Mouse (Mus musculus) heart, postnatal 4 days (tissue): ENCODE results near the gene Tpm1. TPM values are rescaled to one million over a fixed set of nuclear protein-coding genes. Genes with fewer than 3 reads are reported as not detected.
A peak's percentile ranks its signal among the peaks of the same experiment; 100 is the strongest.

Experiments used
- DNase-seq: peaks from one replicate; pipeline ENCODE4 v3.0.0; 2021
- total RNA-seq, 2 experiments: library from RNA; stranded (reverse); gene quantifications; 2 replicates each; pipeline ENCODE4 v1.2.3; 2021

Gene Tpm1
- total RNA-seq, 2 experiments from 2014 or later: 7,269 to 8,107 TPM

- no peak for DNase-seq
Observed at GRCm38 (mm10) chr9:66985377-66985776, 63.8 kb downstream of the Tpm1 start.

GRCm38 (mm10) chr9:66982085-66982484 is 67.1 kb downstream of the Tpm1 start:
- DNase-seq: no peak

- peak; percentile 84 for DNase-seq
Observed at GRCm38 (mm10) chr9:66980458-66980857, 68.7 kb downstream of the Tpm1 start.

GRCm38 (mm10) chr9:66978468-66978867 is 70.7 kb downstream of the Tpm1 start:
- no peak for DNase-seq

- no peak for DNase-seq
Observed at GRCm38 (mm10) chr9:66977982-66978381, 71.2 kb downstream of the Tpm1 start.

GRCm38 (mm10) chr9:66977121-66977520 is 72.1 kb downstream of the Tpm1 start:
- DNase-seq: no peak

- peak; percentile 96 for DNase-seq
Observed at GRCm38 (mm10) chr9:66975239-66975645, 74.0 kb downstream of the Tpm1 start, which contains the start of gene Lactb. Gene Lactb, minus strand, starts transcription at chr9:66975484.

- peak; percentile 86 for DNase-seq
Observed at GRCm38 (mm10) chr9:66974721-66975225, 74.4 kb downstream of the Tpm1 start.

Other genes starting within 250 kb of the Tpm1 start
- gene Aph1c, start 214.7 kb downstream of the Tpm1 start, total RNA-seq: 1 to 10 TPM; 1.2 to 1.8 TPM
- gene Rab8b, start 129.7 kb downstream of the Tpm1 start, total RNA-seq: 10 to 100 TPM; 17.8 to 18.5 TPM
- gene Rps27l, start 103.3 kb downstream of the Tpm1 start, total RNA-seq: 100 to 1,000 TPM; 253 to 256 TPM
- gene Lactb, start 73.9 kb downstream of the Tpm1 start, total RNA-seq: 10 to 100 TPM; 20.9 to 21.6 TPM